Mouse (Mus musculus) liver, embryonic 11.5 days (tissue): ENCODE results near the gene Limk2. TPM values are rescaled to one million over a fixed set of nuclear protein-coding genes. Genes with fewer than 3 reads are reported as not detected.

Source experiments
- ATAC-seq: fragments of 200-750 bp; cut with Nextera tagmentation; replicated peaks from 2 replicates; pipeline ENCODE4 v1.8.0; 2017; ENCODE audit warnings: moderate number of reproducible peaks, mild to moderate bottlenecking, moderate TSS enrichment, moderate library complexity; ENCODE audit not compliant: low FRiP score
- DNase-seq: peaks from one replicate; pipeline ENCODE4 v3.0.0-alpha.2; 2017; ENCODE audit warnings: low spot score
- H3K27ac ChIP-seq: fragments of 300-500 bp; sonication (generic); 2 replicates; pipeline ENCODE4 v1.5.1; 2014; ENCODE audit warnings: mild to moderate bottlenecking, low read depth, low read length, control low read depth
- H3K27me3 ChIP-seq: fragments of 300-500 bp; sonication (generic); replicated peaks from 2 replicates; pipeline ENCODE4 v1.6.1; 2014; ENCODE audit warnings: low read length, mixed read lengths; ENCODE audit not compliant: control insufficient read depth, insufficient read depth
- H3K36me3 ChIP-seq: fragments of 300-500 bp; sonication (generic); 2 replicates; pipeline ENCODE4 v1.6.1; 2014; ENCODE audit warnings: mild to moderate bottlenecking, low read length, moderate library complexity, mixed read lengths; ENCODE audit not compliant: control insufficient read depth, insufficient read depth
- H3K4me1 ChIP-seq: fragments of 300-500 bp; sonication (generic); replicated peaks from 2 replicates; pipeline ENCODE4 v1.6.1; 2014; ENCODE audit warnings: low read length, mixed read lengths; ENCODE audit not compliant: control insufficient read depth, insufficient read depth
- H3K4me2 ChIP-seq: fragments of 300-500 bp; sonication (generic); 2 replicates; pipeline ENCODE4 v1.6.1; 2014; ENCODE audit warnings: mild to moderate bottlenecking, control low read depth, moderate library complexity
- H3K4me3 ChIP-seq: fragments of 300-500 bp; sonication (generic); 2 replicates; pipeline ENCODE4 v1.5.1; 2014; ENCODE audit warnings: low read depth, low read length, control low read depth
- H3K9ac ChIP-seq: fragments of 300-500 bp; sonication (generic); 2 replicates; pipeline ENCODE4 v1.6.1; 2014; ENCODE audit warnings: low read depth, low read length, control low read depth
- H3K9me3 ChIP-seq: fragments of 300-500 bp; sonication (generic); 2 replicates; pipeline ENCODE4 v1.6.1; 2016; ENCODE audit warnings: low read length, inconsistent platforms, mixed read lengths; ENCODE audit not compliant: control insufficient read depth
- WGBS: fragments of 180-500 bp; shearing (Covaris S2); extraction: QIAGEN DNeasy Blood & Tissue Kit; methylation state at CpG from one replicate; pipeline ENCODE4 v1.1.7; 2014; 5-methylcytosine and 5-hydroxymethylcytosine counted together
- polyA plus RNA-seq: library from polyadenylated mRNA; unstranded; fragments of >200 nt; fragmentation: Nextera tagmentation; extraction: Ambion mirVana; gene quantifications from 2 replicates; pipeline ENCODE4 v1.2.1, GENCODE M21; 2014

Limk2 gene
- polyA plus RNA-seq, 1 experiment from 2014 or later: 37.7 TPM

GRCm38 (mm10) chr11:3330991-3331750, 77.8 kb downstream of the Limk2 start:
- Histone ChIP-seq H3K27me3 (no peaks in the 10 kb centered on the region; the same call in 1 of the 2 replicates), H3K9ac (peak overlapping the region; percentile 50), H3K4me3 (peak overlapping the region; percentile 51), H3K36me3 (no peaks in the 10 kb centered on the region), H3K27ac (no peak overlapping the region), H3K9me3 (no peaks in the 10 kb centered on the region), H3K4me2 (peak overlapping the region; percentile 96), H3K4me1 (peaks cover 25% of the 10 kb centered on the region)
- WGBS: 7% methylated on average over 14 of the region's 14 CpGs
- ATAC-seq: no peak
- no peak for DNase-seq

DNA sequence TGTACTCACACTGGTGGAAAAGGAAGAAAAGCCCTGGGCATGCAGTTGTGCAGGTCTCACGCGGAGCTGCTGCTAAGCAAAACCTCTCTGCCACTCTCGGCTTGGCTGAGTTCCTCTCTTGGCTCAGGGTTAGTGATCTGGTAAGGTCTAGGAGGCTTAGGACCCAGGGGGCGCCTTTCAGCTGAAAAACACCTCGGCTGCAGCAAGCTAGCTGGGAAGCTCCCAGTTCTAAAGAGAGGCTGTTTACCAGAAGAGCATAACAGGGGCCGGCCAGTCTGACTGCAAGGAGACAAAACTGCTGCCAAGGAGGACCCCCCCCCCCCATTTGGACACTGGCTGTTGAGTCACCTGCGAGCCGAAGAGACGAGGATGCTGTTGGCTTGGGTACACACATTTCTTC, 78.4 kb downstream of the Limk2 start:
- H3K4me1 ChIP-seq: peaks cover 21% of the 10 kb centered on the region
- H3K4me3 ChIP-seq: peak overlapping the region; percentile 51
- H3K27me3 ChIP-seq: no peaks in the 10 kb centered on the region; the same call in 1 of the 2 replicates
- H3K4me2 ChIP-seq: peak overlapping the region; percentile 96
- DNase-seq (peak; percentile 68), ATAC-seq (no peak)
- peak overlapping the region; percentile 50 for H3K9ac ChIP-seq
- no peaks in the 10 kb centered on the region for H3K9me3 ChIP-seq
- H3K36me3 ChIP-seq: no peaks in the 10 kb centered on the region
- no peak overlapping the region for H3K27ac ChIP-seq
- 3% methylated on average over 9 of the region's 9 CpGs for WGBS

GRCm38 (mm10) chr11:3329891-3330451, 79.0 kb downstream of the Limk2 start, which contains the start of gene Pik3ip1:
Gene Pik3ip1, plus strand, starts transcription at chr11:3330401.
- H3K9ac ChIP-seq: peak within 1 kb of the TSS; percentile 50
- H3K27ac ChIP-seq: no peak within 1 kb of the TSS
- DNase-seq: no peak

GRCm38 (mm10) chr11:3328806-3329775, 79.9 kb downstream of the Limk2 start:
- peaks cover 12% of the 10 kb centered on the region for H3K4me1 ChIP-seq
- H3K4me3 ChIP-seq: no peak overlapping the region
- DNase-seq (no peak), ATAC-seq (no peak)
- no peaks in the 10 kb centered on the region for H3K9me3 ChIP-seq
- no peak overlapping the region for H3K9ac ChIP-seq
- no peaks in the 10 kb centered on the region; the same call in 1 of the 2 replicates for H3K27me3 ChIP-seq
- H3K4me2 ChIP-seq: no peak overlapping the region
- 83% methylated on average over 11 of the region's 11 CpGs for WGBS
- H3K27ac ChIP-seq: no peak overlapping the region
- no peaks in the 10 kb centered on the region for H3K36me3 ChIP-seq

More at GRCm38 (mm10) chr11:3329891-3330451, 79.0 kb downstream of the Limk2 start, which contains the start of gene Pik3ip1:
- Histone ChIP-seq H3K4me1 (peaks cover 15% of the 10 kb centered on the region), H3K4me3 (peak within 1 kb of the TSS; percentile 51), H3K9me3 (no peaks in the 10 kb centered on the region), H3K4me2 (peak within 1 kb of the TSS; percentile 96), H3K36me3 (no peaks in the 10 kb centered on the region), H3K27me3 (no peaks in the 10 kb centered on the region; the same call in 1 of the 2 replicates)
- no peak for ATAC-seq

GRCm38 (mm10) chr11:3328271-3328670, 80.7 kb downstream of the Limk2 start:
- Histone ChIP-seq H3K9me3 (no peaks in the 10 kb centered on the region), H3K36me3 (no peaks in the 10 kb centered on the region), H3K4me3 (no peak overlapping the region), H3K4me2 (no peak overlapping the region), H3K4me1 (peaks cover 12% of the 10 kb centered on the region), H3K27ac (no peak overlapping the region), H3K9ac (no peak overlapping the region), H3K27me3 (no peaks in the 10 kb centered on the region; the same call in 1 of the 2 replicates)
- ATAC-seq (no peak), DNase-seq (no peak)
- 73% methylated on average over 5 of the region's 5 CpGs for WGBS

- no peak for ATAC-seq
- WGBS: 87% methylated on average over 3 of the region's 3 CpGs
Measured at GRCm38 (mm10) chr11:3318286-3318685, 90.7 kb downstream of the Limk2 start.

GRCm38 (mm10) chr11:3314148-3314547, 94.8 kb downstream of the Limk2 start:
- H3K36me3 ChIP-seq: peaks cover 20% of the 10 kb centered on the region
- no peaks in the 10 kb centered on the region for H3K27me3 ChIP-seq
- H3K4me1 ChIP-seq: peaks cover 24% of the 10 kb centered on the region
- no peaks in the 10 kb centered on the region for H3K9me3 ChIP-seq
- DNase-seq (no peak), ATAC-seq (peak; percentile 73)
- H3K4me3 ChIP-seq: no peak overlapping the region
- H3K9ac ChIP-seq: no peak overlapping the region
- WGBS: 25% methylated on average over 2 of the region's 2 CpGs
- H3K4me2 ChIP-seq: no peak overlapping the region
- no peak overlapping the region for H3K27ac ChIP-seq

More at GRCm38 (mm10) chr11:3318286-3318685, 90.7 kb downstream of the Limk2 start:
- DNase-seq: no peak
- Histone ChIP-seq H3K4me3 (no peak overlapping the region), H3K4me2 (no peak overlapping the region), H3K4me1 (peaks cover 9% of the 10 kb centered on the region), H3K36me3 (peaks cover 6% of the 10 kb centered on the region; the same call in 1 of the 2 replicates), H3K27ac (no peak overlapping the region), H3K9me3 (no peaks in the 10 kb centered on the region), H3K27me3 (no peaks in the 10 kb centered on the region), H3K9ac (no peak overlapping the region)

DNA sequence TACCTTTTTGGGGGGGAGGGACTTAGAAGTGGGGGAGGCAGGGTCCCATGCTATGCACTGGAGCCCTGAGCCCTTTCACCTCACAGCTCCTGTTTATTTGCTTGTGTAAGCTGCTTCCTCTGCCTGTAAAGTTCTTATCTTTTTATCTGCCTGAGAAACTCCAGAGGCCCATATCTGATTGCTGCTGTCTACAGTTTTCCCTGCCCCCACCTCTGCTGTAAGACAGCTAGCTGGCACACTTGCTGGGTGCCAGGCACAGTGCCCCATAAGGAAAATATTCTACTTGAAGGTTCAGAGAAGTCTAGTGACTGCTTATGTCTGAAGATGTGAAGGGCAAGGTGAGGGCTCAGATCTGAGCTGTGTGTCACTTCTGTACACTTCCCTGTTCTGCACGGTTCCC, 95.7 kb downstream of the Limk2 start:
- H3K4me2 ChIP-seq: no peak overlapping the region
- 56% methylated on average over 1 of the region's 1 CpGs for WGBS
- peak overlapping the region; percentile 53 for H3K27ac ChIP-seq
- peaks cover 24% of the 10 kb centered on the region for H3K36me3 ChIP-seq
- H3K4me3 ChIP-seq: no peak overlapping the region
- no peaks in the 10 kb centered on the region for H3K27me3 ChIP-seq
- H3K9me3 ChIP-seq: no peaks in the 10 kb centered on the region
- peaks cover 24% of the 10 kb centered on the region for H3K4me1 ChIP-seq
- ATAC-seq: no peak
- DNase-seq: no peak
- H3K9ac ChIP-seq: no peak overlapping the region
